Mouse (Mus musculus) gastrocnemius, postnatal 25 days (tissue): ENCODE results near the gene Gm15107. TPM values are rescaled to one million over a fixed set of nuclear protein-coding genes. Genes with fewer than 3 reads are reported as not detected.
"Not testable (repeated sequence)": the region's sequence is repeated elsewhere in the genome, so short reads cannot be mapped to it uniquely, and the experiment has no call there.

Source experiments
- DNase-seq: peaks from one replicate; pipeline ENCODE4 v3.0.0; 2022
- long read RNA-seq, 2 experiments: library from polyadenylated mRNA; stranded (forward); transcript quantifications; one replicate each; pipeline ENCODE4 v2.0.0; 2021
- total RNA-seq, 2 experiments: library from RNA; stranded (reverse); gene quantifications; 1 replicate in 1 of 2; 2 replicates in 1 of 2; pipeline ENCODE4 v1.2.3; 2021

Gene Gm15107
- total RNA-seq = not detected
- long read RNA-seq, experiment 1 = 0 reads
- long read RNA-seq, experiment 2 = 0 reads

GRCm38 (mm10) chrX:148180424-148180823 lies at the start of gene Gm15107:
Gene Gm15107, plus strand, starts transcription at chrX:148180724.
- not testable (repeated sequence) for DNase-seq

Other genes starting within 250 kb of the Gm15107 start
- not detected for gene Gm15080, start 187.7 kb upstream of the Gm15107 start, total RNA-seq